Mouse (Mus musculus) megakaryocyte, embryonic 14.5 days (primary cell): ENCODE results near the gene Tescl. TPM values are rescaled to one million over a fixed set of nuclear protein-coding genes. Genes with fewer than 3 reads are reported as not detected.

Source experiments
- H3K27me3 ChIP-seq: replicated peaks from 2 replicates; pipeline ENCODE3; 2012; ENCODE audit warnings: inconsistent platforms
- H3K36me3 ChIP-seq: replicated peaks from 2 replicates; pipeline ENCODE3; 2012; ENCODE audit warnings: low read length, inconsistent platforms, mixed read lengths
- H3K4me1 ChIP-seq: 2 replicates; pipeline ENCODE4 v1.6.1; 2012; ENCODE audit warnings: inconsistent platforms
- H3K4me3 ChIP-seq: replicated peaks from 2 replicates; pipeline ENCODE3; 2012; ENCODE audit warnings: moderate library complexity, mild to moderate bottlenecking, inconsistent platforms
- H3K9me3 ChIP-seq: 2 replicates; pipeline ENCODE4 v1.6.1; 2012; ENCODE audit warnings: inconsistent platforms
- FLI1 ChIP-seq: IDR thresholded peaks from 2 replicates; pipeline ENCODE4 v1.6.1; 2012; ENCODE audit warnings: low read length, inconsistent platforms, mixed read lengths
- GATA1 ChIP-seq: IDR thresholded peaks from 3 replicates; pipeline ENCODE4 v1.6.1; 2012; ENCODE audit warnings: mixed read lengths, low read length, inconsistent platforms, borderline replicate concordance
- polyA plus RNA-seq: library from polyadenylated mRNA; stranded (reverse); fragments of >175 nt; gene quantifications from 2 replicates; pipeline ENCODE4 v1.2.3, GENCODE M21; 2012; ENCODE audit warnings: low replicate concordance; ENCODE audit not compliant: insufficient read depth

Tescl gene
- polyA plus RNA-seq, 1 experiment = not detected

GRCm38 (mm10) chr7:24372300-24372699 is 38.6 kb upstream of the Tescl start:
- Histone ChIP-seq H3K9me3 (no peaks in the 10 kb centered on the region), H3K4me1 (peaks cover 77% of the 10 kb centered on the region), H3K36me3 (peaks cover 19% of the 10 kb centered on the region), H3K4me3 (peak overlapping the region; percentile 88), H3K27me3 (no peaks in the 10 kb centered on the region)
- no peak for TF ChIP-seq GATA1
- TF ChIP-seq FLI1 = no peak

- Histone ChIP-seq H3K27me3 (no peaks in the 10 kb centered on the region), H3K36me3 (peaks cover 13% of the 10 kb centered on the region), H3K9me3 (no peaks in the 10 kb centered on the region), H3K4me3 (peak overlapping the region; percentile 90), H3K4me1 (peaks cover 77% of the 10 kb centered on the region)
- TF ChIP-seq GATA1 (no peak), FLI1 (no peak)
These were observed 38.0 kb upstream of the Tescl start for GRCm38 (mm10) chr7:24371809-24372145.

- peak overlapping the region; percentile 90 for H3K4me3 ChIP-seq
- peaks cover 8% of the 10 kb centered on the region for H3K36me3 ChIP-seq
- H3K27me3 ChIP-seq = no peaks in the 10 kb centered on the region
- peaks cover 78% of the 10 kb centered on the region for H3K4me1 ChIP-seq
- TF ChIP-seq GATA1 (no peak), FLI1 (no peak)
- no peaks in the 10 kb centered on the region for H3K9me3 ChIP-seq
These were observed 37.5 kb upstream of the Tescl start for GRCm38 (mm10) chr7:24371012-24371808.

GRCm38 (mm10) chr7:24369731-24370541 is 36.2 kb upstream of the Tescl start, which contains the start of gene Kcnn4:
TSS of gene Kcnn4 (plus strand) at chr7:24370263.
- Histone ChIP-seq H3K4me1 (peaks cover 91% of the 10 kb centered on the region), H3K36me3 (peaks cover 4% of the 10 kb centered on the region), H3K4me3 (peak within 1 kb of the TSS; percentile 92), H3K27me3 (no peaks in the 10 kb centered on the region), H3K9me3 (no peaks in the 10 kb centered on the region)
- no peak for TF ChIP-seq FLI1
- no peak for TF ChIP-seq GATA1

GRCm38 (mm10) chr7:24368946-24369345 is 35.2 kb upstream of the Tescl start:
- H3K4me3 ChIP-seq = no peak overlapping the region
- H3K4me1 ChIP-seq = peaks cover 88% of the 10 kb centered on the region
- TF ChIP-seq GATA1 (no peak), FLI1 (no peak)
- H3K36me3 ChIP-seq = no peaks in the 10 kb centered on the region
- H3K27me3 ChIP-seq = peaks cover 2% of the 10 kb centered on the region
- H3K9me3 ChIP-seq = no peaks in the 10 kb centered on the region

GRCm38 (mm10) chr7:24368226-24368625 is 34.5 kb upstream of the Tescl start:
- H3K9me3 ChIP-seq = no peaks in the 10 kb centered on the region
- no peak overlapping the region for H3K4me3 ChIP-seq
- peaks cover 5% of the 10 kb centered on the region for H3K27me3 ChIP-seq
- H3K4me1 ChIP-seq = peaks cover 86% of the 10 kb centered on the region
- TF ChIP-seq GATA1 (no peak), FLI1 (no peak)
- no peaks in the 10 kb centered on the region for H3K36me3 ChIP-seq

- no peak overlapping the region for H3K4me3 ChIP-seq
- H3K36me3 ChIP-seq = no peaks in the 10 kb centered on the region
- TF ChIP-seq FLI1 (no peak), GATA1 (no peak)
- H3K9me3 ChIP-seq = peaks cover 4% of the 10 kb centered on the region; the same call in 1 of the 2 replicates
- peaks cover 11% of the 10 kb centered on the region for H3K27me3 ChIP-seq
- H3K4me1 ChIP-seq = peaks cover 80% of the 10 kb centered on the region
These were observed 33.2 kb upstream of the Tescl start for GRCm38 (mm10) chr7:24366716-24367632.

GRCm38 (mm10) chr7:24365258-24366014 is 31.7 kb upstream of the Tescl start:
- peaks cover 65% of the 10 kb centered on the region for H3K4me1 ChIP-seq
- peaks cover 11% of the 10 kb centered on the region for H3K27me3 ChIP-seq
- TF ChIP-seq FLI1 (no peak), GATA1 (no peak)
- no peaks in the 10 kb centered on the region for H3K36me3 ChIP-seq
- H3K9me3 ChIP-seq = peaks cover 12% of the 10 kb centered on the region
- H3K4me3 ChIP-seq = peak overlapping the region; percentile 30
